In the genomic region with DNA sequence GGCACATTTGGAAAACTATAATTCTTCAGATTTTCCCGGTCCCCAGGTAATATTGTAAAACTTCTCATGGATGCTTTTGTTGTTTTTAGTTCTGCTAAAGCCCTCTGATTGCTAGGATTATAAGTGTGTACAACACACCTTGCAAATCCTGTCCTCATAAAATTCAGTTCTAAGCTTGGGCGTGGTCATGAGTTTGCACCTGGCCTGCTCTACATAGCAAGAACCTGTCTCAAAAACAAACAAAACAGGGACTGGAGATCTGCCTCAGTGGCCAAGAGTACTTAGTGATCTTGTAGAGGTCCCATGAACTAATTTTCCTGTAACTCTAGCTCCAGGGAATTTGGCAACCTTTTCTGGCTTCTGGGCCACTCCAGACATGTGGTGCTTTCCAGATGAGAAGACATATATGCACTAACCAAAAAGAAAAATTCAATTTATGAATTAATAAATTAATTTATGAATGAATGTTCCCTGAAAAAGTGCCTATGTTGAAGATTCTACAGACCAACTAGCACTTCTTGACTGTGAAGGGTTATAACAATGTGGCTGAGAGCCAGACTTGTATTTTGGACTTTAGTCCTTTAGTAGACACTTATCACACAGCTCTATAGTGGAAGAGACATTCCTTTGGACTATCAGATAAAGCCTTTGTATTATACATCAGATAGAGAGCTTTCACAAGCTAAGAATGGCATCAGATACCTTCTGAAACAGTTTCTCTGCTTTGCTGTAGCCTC, we compare ENCODE assay signal across 18 mouse cellular contexts.
"Had no signal": no experiment of that assay in that cellular context is flagged by ENCODE, and none has a peak within 500 bp of the region (broad histone marks: within the 10 kb centered on the region; RNA-seq: fewer than 3 reads in every experiment).

No protein-coding gene starts in this region.

- ATAC-seq: inflammation-experienced regulatory T-cells, adult 6 months; midbrain, embryonic 13.5 days had no signal

- H3K4me1 ChIP-seq: kidney, embryonic 15.5 days; liver, embryonic 15.5 days; midbrain, embryonic 13.5 days; stomach, embryonic 15.5 days had no signal

- DNase-seq: kidney, adult 8-10 months; kidney, postnatal 10 days; kidney, postnatal 36 days; layer of hippocampus, postnatal 36 days; lung, postnatal 14 days; right cerebral cortex, adult 18-20 months; right cerebral cortex, postnatal 14 days; right cerebral cortex, postnatal 4 days; spleen, adult 18-20 months; thymus, postnatal 25 days had no signal

- H3K4me3 ChIP-seq: kidney, embryonic 15.5 days; left cerebral cortex, adult 2 months; liver, embryonic 15.5 days; midbrain, embryonic 13.5 days; stomach, embryonic 15.5 days had no signal

- H3K27ac ChIP-seq: kidney, embryonic 15.5 days; left cerebral cortex, adult 2 months; liver, embryonic 15.5 days; macrophage; midbrain, embryonic 13.5 days; stomach, embryonic 15.5 days had no signal

- H3K27me3 ChIP-seq: kidney, embryonic 15.5 days; liver, embryonic 15.5 days; midbrain, embryonic 13.5 days; stomach, embryonic 15.5 days had no signal

- H3K9me3 ChIP-seq: kidney, embryonic 15.5 days; liver, embryonic 15.5 days; midbrain, embryonic 13.5 days; stomach, embryonic 15.5 days had no signal

- H3K9ac ChIP-seq: kidney, embryonic 15.5 days; liver, embryonic 15.5 days; midbrain, embryonic 13.5 days; stomach, embryonic 15.5 days had no signal

- H3K4me2 ChIP-seq: kidney, embryonic 15.5 days; liver, embryonic 11.5 days; liver, embryonic 15.5 days; midbrain, embryonic 13.5 days; stomach, embryonic 15.5 days had no signal

- H3K36me3 ChIP-seq: kidney, embryonic 15.5 days; liver, embryonic 15.5 days; midbrain, embryonic 13.5 days; stomach, embryonic 15.5 days had no signal
